Mouse (Mus musculus) gastrocnemius, adult 8-10 months (tissue): ENCODE measurements around the gene Hsp90ab1. TPM values are rescaled to one million over a fixed set of nuclear protein-coding genes. Genes with fewer than 3 reads are reported as not detected.

Experiments
- DNase-seq, 2 experiments: peaks; one replicate each; pipeline ENCODE4 v3.0.0; 2022; ENCODE audit warnings: low spot score in 2 of 2
- total RNA-seq, 4 experiments: library from RNA; stranded (reverse); gene quantifications; 2 replicates each; pipeline ENCODE4 v1.2.4; 2022

The Hsp90ab1 gene
- total RNA-seq, 4 experiments from 2014 or later = 1,140 to 1,362 (median 1,203) TPM

GRCm38 (mm10) chr17:45544001-45544872 lies 28.8 kb downstream of the Hsp90ab1 start:
- DNase-seq = no peak

- DNase-seq = no peak
Observed at GRCm38 (mm10) chr17:45543115-45543514, 30.0 kb downstream of the Hsp90ab1 start.

GRCm38 (mm10) chr17:45542705-45543104 lies 30.4 kb downstream of the Hsp90ab1 start:
- no peak for DNase-seq

GRCm38 (mm10) chr17:45542129-45542528 lies 30.9 kb downstream of the Hsp90ab1 start:
- no peak for DNase-seq

- DNase-seq = no peak
Observed at GRCm38 (mm10) chr17:45539664-45540063, 33.4 kb downstream of the Hsp90ab1 start.

GRCm38 (mm10) chr17:45538394-45538793 lies 34.7 kb downstream of the Hsp90ab1 start:
- no peak for DNase-seq

DNA sequence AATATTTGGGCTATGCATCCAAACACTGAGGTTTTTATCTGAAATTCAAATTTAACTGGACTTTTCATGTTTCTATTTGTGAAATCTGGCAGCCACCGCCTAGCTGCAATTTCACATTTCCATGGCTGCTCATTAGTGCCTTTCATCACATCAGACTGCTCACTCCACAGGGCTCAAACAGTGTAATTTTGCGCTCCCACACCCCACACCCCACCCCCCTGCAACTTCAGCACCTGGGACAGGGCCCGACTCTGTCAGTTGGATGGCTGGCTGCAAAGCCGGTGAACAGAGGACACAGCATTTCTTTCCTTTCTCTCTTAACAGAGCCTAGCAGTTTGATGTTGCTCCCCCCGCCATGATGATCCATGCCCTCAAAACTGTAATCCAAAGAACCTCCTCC lies 36.8 kb downstream of the Hsp90ab1 start:
- DNase-seq = no peak

DNA sequence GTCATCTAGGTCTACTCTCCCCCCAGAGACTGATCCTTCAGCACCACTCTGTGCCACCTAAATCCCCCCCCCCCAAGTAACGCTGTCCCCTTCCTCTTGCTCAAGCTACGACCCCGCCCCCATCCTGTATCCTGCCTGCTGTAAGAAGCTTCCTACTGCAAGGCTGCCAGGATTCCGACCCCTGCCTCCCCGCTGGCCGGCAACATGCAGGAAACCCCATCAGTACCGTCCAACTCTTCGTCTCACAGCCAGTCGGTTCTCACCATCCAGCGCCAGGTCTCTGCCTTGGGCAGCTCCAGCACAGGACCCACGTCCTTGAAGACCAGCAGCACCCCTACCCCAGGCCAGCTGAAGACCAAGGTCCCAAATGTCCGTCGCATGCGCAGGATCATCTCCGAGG lies 40.2 kb downstream of the Hsp90ab1 start:
- DNase-seq = no peak

- DNase-seq = no peak
Observed at GRCm38 (mm10) chr17:45530346-45530782, 42.7 kb downstream of the Hsp90ab1 start.

GRCm38 (mm10) chr17:45526571-45526970 lies 46.5 kb downstream of the Hsp90ab1 start:
- no peak for DNase-seq

DNA sequence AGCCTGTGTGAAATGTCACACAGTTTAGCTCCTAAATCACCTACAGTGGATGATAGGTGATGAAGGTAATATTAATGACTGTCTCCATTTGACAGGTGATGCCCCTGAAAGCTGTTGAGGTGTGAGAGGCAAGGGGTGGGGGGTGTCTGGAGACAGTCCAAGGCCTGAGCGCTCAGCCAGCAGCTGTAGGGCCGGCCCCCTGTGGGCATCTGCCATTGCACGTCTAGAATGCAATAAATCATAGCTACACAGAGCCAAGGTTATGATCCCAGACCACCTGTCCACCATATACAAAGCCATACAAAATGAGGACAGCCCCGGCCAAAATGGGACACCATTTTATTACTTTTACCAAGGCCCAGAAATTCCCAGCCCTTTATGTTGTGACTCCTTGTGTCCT lies 48.1 kb downstream of the Hsp90ab1 start:
- no peak for DNase-seq

DNA sequence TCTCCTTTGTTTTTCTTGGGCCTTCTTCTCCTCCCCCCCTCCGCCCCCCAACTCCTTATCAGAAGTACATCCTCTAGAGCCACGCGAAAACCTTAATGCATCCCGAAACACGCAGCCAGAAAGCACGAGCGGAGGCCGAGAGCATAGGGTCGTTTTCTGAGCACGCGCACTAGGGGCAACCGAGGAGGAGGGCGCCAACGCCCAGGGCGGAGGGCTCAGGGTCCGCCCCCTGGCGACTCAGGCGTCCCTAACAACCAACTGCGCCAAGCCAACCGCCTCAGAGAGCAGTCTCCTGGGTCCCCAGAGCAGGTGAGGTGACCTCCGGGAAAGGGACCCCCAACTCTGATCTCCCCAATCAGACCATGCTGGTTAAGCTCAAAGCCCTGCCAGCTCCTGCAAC lies 49.8 kb downstream of the Hsp90ab1 start, which contains the start of gene Tcte1:
Gene Tcte1, plus strand, starts transcription at position 172 of the 400 bp plus-strand sequence.
- no peak for DNase-seq

GRCm38 (mm10) chr17:45520136-45520535 lies 52.9 kb downstream of the Hsp90ab1 start:
- DNase-seq = no peak

DNA sequence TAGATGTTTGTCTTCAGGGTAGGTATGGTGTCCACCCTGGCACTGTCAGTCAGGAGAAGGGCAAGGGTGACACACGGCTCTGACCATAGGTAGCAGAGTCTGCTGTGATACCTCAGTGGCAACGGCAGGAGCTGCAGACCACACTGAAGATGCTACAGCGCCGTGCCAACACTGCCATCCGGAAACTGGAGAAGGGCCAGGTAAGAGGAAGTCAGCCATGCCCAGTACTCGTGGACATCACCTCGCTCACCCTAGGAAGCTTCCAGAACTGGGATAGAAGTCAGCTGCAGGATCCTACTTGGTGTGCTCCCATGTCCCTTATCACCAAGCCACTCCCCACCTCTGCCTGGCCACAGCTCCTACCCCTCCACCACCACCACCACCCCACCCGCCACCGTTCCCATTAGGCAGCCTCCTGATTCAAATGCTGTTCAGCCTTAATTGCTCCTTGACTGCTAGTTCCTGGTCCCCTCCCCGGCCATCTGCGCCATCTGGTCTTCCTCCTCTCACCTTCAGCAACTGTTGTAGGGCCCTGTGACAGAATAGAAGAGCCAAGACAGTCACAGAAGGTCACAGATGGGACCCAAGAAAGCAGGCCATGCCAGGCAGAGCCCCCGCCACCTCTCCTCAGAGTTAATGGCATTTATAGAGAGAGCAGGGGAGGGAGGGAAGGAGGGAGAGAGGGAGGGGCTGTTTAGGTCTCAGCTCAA lies 54.1 kb downstream of the Hsp90ab1 start:
- DNase-seq = no peak

Other genes with a start within 250 kb of the Hsp90ab1 start
- 10 to 100 TPM; 31.4 to 38.9 (median 37.5) TPM for gene Cdc5l, start 139.5 kb downstream of the Hsp90ab1 start, total RNA-seq
- gene Spats1, start 97.9 kb downstream of the Hsp90ab1 start, total RNA-seq = not detected
- gene Aars2, start 66.4 kb downstream of the Hsp90ab1 start, total RNA-seq = 10 to 100 TPM; 13.6 to 15.4 (median 14.2) TPM
- not detected for gene Tcte1, start 49.8 kb downstream of the Hsp90ab1 start, total RNA-seq
- gene Tmem151b, start 23.6 kb downstream of the Hsp90ab1 start, total RNA-seq = not detected
- under 1 TPM; 0.27 to 0.56 (median 0.34) TPM for gene Nfkbie, start 17.6 kb downstream of the Hsp90ab1 start, total RNA-seq
- 10 to 100 TPM; 17.2 to 22.9 (median 19.8) TPM for gene Slc35b2, start 9.4 kb downstream of the Hsp90ab1 start, total RNA-seq
- 10 to 100 TPM; 26.6 to 31.2 (median 27.2) TPM for gene Slc29a1, start 26.3 kb upstream of the Hsp90ab1 start, total RNA-seq
- gene Mymx, start 28.8 kb upstream of the Hsp90ab1 start, total RNA-seq = not detected
- gene Capn11, start 86.1 kb upstream of the Hsp90ab1 start, total RNA-seq = under 1 TPM; 0.15 to 0.51 (median 0.33) TPM
- 100 to 1,000 TPM; 105 to 141 (median 132) TPM for gene Mrpl14, start 113.1 kb upstream of the Hsp90ab1 start, total RNA-seq
- gene Tmem63b, start 113.6 kb upstream of the Hsp90ab1 start, total RNA-seq = 10 to 100 TPM; 65.5 to 74.0 (median 68.3) TPM
- under 1 TPM in 1 of 4 experiments, not detected in 3; 0.92 TPM for gene 1600014C23Rik, start 160.6 kb upstream of the Hsp90ab1 start, total RNA-seq